Mouse (Mus musculus): ENCODE data around the gene Pcnx2.

- no peak for TF ChIP-seq POLR2A (IDR thresholded peaks at IDR 0.05; ENCODE audit: extremely low read depth, insufficient read depth, low read length)
- TF ChIP-seq CTCF (IDR thresholded peaks at IDR 0.05; ENCODE audit: extremely low read depth, insufficient read depth, low read length): no peak
These were observed 13.1 kb upstream of the Pcnx2 start for GRCm38 (mm10) chr8:125911229-125911580.
